Mouse (Mus musculus): ENCODE results near the gene Mafg. TPM values are rescaled to one million over a fixed set of nuclear protein-coding genes. Genes with fewer than 3 reads are reported as not detected.

Gene Mafg
- total RNA-seq, 1 experiment from 2014 or later = 51.8 TPM

DNA sequence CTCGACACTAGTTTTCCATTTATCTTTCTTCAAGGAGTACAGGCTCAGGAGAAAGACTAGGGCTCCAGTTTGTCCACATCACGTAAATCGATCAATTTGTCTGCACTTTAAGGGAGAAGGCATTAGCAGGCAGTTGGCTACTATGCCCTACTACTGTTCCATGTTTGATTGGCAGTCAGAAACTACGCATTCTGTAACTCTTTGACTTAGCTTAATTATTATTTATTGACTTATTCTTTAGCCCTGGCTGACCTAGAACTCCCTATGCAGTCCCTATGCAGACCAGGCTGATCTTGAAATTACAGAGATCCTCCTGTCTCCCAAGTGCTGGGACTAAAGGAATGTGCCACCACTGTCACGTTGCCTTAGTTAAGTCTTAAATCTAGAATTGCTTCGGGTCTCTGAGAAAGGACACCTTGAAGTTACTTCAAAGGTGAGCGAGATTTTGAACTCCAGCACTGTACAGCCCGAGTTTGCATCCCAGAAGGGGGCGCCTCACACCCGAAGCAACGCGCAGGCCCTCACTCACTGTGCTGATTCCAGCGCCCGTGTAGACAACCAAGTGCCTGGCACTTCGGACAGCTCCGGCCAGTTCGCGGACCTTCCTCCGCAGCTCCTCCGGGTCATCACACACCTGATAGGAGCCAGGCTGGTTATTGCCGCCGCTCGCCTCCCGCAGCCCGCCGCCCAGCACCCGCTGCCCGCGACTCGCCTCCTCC is 9.3 kb downstream of the Mafg start:
- peak; percentile 87 for DNase-seq

DNA sequence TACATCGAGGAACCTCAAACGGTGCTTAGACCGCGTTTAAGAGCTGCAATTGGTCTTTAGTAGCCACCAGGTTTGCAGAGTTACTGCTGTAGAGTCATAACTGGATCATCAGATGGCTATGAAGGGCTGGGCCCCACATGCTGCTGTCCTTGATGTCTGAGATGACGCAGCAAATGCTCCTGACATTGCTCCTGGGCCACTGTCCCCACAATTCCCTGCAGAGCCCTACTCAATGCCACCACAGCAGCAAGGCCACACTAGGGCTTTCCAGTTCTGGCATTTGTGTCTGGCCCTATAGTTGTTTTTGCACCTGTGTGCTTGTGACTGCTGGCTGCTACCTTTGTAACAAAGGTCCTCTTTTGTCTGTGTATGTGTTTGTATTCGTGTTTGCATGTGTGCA is 10.6 kb downstream of the Mafg start:
- peak; percentile 66 for DNase-seq

DNA sequence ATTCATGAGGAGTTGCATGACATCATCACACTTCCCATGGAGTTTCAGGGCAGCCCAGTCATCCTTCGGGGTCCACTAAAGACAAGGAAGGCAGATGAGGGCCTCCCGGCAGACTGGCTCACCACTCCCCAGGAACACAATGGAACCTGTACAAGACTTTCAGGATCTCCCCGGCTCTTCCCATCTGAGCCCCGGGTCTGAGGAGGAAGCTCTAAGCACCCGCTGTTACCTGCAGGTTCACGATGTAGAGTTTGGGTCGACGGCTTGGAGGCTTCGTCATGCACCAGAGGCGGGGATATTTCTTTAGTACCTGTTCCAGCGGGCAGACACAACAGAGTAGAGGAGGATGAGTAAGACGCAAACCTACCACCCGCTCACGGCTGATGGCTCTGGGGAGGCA is 13.2 kb downstream of the Mafg start:
- no peak for DNase-seq

DNA sequence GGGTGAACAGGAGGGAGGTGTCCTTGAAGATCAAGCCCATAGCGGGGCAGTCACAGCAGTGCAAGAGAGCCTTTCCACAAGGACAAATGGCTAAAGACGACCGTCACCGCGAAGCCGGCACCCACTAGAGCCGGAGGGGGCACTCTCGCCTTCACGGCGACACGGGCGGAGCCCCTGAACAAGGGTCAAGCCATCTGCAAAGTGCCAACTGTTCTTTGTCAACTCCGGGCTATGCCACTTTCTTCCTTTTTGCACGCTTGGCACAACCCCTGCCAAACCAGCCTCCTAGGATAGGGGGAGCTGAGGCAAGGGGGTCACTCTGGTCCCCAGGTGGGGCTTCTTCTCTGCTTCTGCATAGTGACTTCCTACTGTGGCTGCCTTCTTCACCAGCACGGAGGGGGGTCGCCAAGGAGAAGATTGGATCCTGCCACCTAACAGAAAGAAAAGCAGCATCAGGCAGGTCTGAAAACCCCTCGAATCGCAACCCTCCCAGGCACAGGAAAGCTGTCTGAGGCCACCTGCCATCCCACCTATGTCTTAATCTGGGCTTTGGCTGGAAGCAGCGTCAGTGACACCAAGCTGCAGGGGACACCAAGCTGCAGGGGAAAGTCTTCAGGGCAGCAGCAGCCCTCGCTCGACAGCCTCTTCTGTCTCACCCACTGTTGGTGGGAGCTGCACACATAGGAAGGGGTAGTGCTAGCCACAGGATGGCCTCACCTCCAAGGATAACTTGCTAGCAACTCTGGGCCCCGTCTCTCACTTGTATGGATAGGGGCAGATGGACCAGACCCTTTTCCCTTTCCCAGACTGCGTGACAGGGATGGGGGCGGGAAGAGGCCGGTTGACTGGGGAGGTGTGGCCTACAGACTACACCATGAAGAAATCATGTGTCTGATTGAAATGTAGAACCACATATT is 14.5 kb downstream of the Mafg start:
- DNase-seq = peak; percentile 43

DNA sequence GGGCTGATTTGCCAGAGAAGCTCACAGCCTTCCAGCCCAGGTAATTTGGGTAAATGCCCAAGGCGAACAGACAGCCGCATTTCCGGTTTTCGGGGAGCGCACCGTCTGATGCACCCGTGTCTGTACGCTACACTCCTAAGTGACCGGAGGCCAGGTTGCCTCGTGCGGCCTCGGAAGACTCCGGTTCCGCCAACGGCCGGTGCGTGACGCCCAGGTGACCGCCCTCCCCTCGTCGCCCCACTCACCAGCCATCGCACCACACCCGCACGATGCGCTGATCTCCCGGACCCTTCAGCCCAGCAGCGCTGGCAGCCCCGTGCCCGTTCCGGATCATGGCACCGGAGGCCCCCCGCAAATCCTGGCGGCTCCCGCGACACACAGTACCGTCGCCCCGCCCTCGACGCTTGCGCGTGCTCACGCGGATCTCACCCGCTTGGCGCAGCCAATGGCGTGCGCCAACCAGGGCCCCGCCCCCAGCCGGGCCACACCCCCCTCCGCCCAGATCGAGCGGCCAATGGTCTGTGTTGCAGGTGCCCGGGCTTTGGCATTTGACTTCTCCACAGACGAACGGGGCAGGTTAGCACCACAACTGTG is 15.8 kb downstream of the Mafg start, which contains the start of gene Pcyt2:
Gene Pcyt2 (minus strand): TSS at position 418 of the 594 bp plus-strand sequence.
- DNase-seq = peak; percentile 97

DNA sequence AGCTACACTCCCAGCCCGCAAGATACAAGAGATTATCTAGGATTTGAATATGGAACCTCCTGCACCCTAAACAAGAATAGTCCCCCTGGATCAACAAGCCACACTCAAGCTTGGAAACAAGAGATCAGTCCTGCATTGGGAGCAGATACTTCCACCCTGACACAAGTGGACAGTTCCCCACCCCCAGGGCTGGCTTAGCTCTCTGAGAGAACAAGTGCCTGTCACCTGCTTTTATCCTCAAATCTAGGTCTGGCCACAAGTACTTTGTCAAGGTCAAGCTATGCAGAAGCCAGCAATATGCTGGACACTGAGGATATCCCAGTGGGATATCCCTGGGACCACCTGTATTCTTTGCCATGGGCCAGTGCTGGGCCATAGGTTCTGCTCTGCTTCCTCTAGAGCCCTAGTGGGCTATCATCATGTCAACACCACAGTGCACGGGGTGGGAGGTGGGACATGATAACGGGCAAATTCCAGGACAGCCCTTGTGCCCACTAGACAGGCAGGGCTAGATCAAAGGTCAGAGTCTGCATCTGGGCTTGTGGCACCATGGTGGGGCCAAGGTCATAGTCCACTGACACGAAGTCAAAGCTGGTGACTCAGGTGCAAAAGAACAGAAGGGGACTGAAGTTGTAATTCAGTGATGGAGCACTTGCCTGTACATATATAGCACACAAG is 16.6 kb downstream of the Mafg start:
- DNase-seq = no peak

DNA sequence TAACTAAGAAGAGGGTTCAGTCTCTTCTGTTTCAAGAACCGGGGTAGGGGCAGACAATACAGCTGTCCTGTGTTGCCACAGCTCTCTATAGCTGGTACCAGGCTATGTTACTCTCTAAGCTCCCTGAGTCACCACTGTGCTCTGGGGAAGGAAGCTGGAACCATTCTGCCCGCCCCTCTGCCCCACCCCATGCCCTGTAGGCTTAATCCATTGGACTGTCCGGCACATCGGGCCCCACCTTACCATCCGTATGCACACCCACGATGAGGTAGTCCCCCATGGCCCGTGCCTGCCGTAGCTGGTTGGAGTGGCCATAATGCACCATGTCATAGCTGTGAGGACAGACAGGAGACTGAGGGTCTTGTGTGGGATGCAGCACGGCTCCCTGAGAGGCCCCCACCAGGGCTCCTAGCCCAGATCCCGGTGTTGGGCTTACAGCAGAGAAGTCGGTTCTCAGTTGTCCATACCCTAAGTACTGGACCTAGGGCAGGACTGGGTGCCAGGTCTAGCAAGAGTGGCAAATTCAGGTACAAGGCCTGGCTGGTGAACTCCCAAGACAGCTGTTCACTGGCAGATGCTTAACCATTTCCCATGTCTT is 17.7 kb downstream of the Mafg start:
- no peak for DNase-seq

DNA sequence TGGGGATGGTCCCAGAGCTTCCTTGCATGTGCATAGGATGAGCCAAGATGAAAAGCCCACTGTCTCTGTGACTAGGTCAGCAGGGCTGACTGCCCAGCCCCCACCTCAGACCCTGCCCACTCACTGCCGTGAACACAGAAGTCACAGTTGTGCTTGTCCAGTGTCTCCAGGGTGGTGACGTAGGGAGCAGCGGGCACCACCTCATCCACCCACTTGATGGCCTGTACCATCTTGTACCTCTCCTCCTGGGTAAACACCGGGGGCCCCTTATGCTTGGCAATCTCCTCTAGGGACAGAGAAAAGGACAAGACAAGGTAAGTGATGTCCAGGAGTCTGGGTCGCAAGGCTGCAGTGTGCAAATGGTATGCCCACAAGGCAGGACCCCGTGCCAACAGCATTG is 18.2 kb downstream of the Mafg start:
- DNase-seq = no peak

DNA sequence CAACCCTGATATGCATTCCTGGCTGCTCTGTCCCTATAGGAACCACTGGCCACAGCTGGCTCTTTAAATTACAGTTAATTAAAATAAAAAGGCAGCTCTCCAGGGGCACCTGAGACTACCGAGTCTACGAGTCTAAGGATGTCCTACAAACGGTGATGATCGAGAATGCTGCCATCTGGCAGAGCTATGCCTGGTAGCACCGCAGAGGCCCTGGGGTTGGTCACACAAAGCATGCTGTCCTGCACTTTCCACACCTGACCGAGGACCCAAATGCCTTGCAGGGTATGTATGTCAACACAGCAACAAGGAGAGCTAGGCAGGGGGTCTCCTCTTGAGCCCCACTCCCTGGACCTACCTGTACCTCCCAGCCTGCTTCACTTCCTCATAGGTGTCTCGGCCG is 19.4 kb downstream of the Mafg start:
- no peak for DNase-seq

DNA sequence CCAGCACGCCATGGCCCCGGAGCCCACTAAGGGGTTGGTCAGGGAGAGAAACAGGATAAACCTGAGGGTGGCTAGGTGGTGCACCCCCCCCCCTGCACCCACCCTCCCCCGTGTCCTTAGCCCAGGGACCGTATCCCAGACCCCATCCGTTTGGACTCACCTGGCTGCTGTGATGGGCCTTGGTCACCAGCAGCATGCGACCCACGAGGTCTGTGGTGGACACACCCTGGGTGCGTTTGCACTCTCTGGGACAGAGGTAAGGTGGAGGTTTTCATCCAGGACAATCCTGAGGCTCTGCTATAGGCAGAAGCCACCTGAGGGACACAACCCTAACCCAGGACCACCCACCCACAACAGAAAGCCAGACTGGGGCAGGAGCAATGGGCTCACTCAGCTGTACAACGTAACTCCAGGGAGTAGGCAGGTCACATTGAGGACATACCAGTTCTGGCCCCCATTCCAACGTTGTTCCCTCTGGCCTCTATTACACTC is 19.9 kb downstream of the Mafg start:
- no peak for DNase-seq

DNA sequence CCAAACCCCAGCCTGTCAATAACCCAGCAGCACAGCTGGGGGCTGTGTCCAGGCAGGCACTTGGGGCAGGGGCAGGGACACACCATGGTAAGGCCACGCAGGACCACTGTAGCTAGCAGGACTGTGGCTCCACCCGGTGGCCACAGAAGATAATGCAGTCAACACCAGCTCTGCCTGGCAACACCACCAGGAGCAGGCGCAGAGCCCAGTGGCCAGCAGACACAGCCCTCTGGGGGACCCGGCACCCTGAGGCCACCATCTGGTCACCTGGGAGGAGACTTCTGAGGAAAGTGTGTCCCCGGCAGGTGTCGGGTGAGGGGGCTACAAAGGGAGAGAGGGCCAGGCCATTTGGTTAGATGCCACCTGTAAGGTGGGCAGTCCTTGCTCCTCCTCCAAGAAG is 20.6 kb downstream of the Mafg start:
- peak; percentile 89 for DNase-seq

DNA sequence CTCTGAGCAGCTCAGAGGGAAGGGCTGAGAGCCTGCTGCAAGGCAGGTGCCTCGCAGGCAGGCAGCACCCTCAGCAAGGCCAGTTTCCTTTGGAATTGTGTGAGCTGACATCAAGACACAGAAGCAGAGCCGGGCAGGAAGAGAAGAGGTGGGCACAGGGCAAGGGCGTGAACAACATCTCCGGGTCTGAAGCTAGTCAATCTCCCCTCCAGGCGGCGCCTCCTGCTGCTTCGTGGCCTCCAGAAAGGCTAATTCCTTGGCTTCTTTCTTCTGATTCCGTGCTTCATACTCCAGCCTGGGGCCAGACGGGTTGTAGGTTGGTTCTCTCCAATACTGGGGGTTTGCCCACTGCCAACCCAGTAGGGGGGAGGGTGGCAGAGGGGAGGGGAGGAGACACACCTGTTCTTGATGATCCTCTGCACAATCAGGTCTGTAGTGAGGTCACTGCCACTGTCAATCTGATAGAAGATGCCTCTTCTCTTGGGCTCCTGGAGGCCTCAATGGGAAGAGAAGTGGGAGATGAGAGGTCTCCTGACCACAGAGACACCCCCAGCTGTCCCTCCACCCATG is 22.8 kb downstream of the Mafg start:
- DNase-seq = no peak

DNA sequence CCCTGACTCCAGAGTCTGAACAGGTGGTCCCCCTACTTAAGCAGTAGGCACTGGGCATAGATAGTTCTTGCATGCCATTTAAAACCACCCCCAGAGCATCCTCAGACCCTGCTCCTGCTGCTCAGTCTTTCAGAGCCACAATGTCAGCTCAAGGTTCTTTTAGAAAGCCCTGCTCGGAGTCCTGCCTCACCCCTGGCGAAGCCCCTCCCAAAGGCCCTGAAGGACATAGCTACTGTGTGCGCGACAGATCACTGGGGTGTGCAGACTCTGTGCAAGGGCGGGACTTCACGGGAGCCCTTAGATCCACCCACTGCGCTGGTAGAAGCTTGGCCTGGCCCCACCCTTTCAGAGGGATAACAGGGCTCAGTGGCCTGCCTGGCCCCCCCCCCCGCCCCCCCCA is 24.1 kb downstream of the Mafg start:
- DNase-seq = peak; percentile 74

DNA sequence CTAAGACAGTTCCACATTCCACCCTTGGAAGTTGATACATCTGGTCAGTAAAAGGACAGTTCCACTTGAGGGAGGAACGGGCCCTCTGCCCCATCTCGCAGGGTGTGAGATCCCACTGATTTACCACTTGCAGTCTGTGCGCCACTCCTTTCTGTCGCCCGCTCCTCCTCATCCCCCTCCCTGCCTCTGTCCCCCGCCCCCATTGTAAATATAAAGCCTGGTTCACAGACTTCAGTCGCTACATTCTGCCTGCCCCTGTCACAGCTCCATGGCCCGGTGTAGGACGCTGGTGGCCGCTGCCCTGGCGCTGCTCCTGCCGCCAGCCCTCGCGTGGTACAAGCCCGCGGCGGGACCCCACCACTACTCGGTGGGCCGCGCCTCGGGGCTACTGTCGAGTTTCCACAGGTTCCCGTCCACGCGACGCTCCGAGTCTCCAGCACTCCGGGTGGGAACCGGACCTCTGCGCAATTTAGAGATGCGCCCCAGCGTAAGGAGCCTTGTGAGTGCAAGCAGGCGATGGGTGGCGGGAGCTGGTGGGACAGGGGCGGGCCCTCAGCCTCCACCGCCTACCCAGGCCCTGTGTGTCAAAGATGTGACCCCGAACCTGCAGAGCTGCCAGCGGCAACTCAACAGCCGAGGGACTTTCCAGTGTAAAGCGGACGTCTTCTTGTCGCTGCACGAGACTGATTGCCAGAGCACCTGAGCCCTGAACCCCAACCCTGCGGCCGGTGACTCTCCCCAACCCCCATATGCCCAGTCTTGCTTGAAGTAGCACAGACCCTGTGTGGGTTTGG is 25.0 kb downstream of the Mafg start, which contains the start of gene Npb:
Gene Npb (plus strand): TSS at position 237 of the 794 bp plus-strand sequence.
- peak; percentile 25 for DNase-seq

DNA sequence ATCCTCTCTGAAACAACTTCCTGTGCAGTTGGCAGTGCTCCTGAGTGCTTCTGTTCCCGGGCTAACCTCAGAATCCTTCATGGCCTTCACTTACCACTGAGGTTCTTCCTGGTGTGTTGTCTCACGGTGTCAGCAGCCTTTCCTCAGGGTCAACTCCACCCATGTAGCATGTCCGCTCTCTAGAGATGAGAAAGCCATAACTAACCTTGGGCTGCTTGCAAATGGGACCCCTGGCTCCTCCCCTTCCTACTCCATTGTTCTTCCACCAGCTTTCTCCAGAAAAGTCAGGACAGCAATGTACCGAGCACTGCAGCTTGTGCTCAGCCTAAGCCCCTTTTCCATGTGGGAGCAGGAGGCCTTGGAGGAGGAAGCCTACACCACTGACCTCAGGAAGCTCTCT is 26.6 kb downstream of the Mafg start:
- DNase-seq = peak; percentile 47

DNA sequence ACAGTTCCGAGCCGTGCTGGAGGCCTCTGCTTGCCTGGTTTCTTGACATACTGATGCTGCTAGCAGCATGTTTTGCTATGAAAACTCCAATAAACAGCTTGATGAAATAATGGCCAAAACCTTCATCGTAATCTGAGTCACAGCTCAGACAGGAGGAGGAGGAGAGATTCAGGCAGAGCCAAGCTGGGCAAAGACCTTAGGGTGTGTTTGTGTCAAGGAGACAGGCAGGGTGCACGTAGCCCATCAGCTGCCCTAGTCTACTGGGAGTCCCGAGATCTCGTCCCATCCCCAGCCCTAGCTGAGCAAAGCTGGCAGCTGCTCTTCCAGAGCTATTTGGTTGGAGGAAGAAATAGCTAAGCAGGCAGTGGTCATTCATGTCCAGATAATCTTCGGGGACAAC is 27.7 kb downstream of the Mafg start:
- peak; percentile 52 for DNase-seq

DNA sequence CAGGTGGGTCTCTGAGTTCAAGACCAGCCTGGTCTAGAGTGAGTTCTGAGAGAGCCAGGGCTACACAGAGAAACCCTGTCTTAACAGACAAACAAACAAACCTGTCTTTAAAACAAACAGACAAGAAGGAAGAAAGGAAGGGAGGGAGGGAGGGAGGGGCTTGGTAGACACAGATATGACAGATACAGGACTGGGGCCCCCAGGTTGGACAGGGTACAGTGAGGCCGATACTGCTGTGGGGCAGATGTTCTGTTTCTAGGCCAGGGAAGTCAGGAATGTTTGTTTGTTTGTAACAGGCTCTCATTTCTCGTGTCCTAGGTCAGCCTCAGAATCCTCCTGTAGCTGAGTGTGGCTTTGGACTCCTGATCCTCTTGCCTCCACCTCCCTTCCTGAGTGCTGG is 29.9 kb downstream of the Mafg start:
- DNase-seq = no peak

DNA sequence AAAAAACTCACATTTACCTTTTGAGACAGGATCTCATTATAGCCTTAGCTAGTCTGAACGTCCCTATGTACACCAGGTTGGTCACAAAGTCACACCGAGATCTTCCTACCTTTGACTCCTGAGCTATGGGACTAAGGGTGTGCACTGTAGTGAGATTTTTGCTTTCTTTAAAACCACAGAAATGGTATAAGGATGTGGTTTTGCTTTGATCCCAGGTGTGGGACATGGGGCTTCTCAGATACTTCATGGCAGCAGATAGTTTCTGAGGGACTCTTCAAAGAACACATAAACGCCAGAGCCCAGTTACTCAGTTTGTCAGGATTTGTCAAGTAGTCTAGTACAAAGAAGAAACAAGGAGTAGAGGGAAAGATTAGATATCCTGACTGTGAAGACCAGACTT is 32.7 kb downstream of the Mafg start:
- no peak for DNase-seq

DNA sequence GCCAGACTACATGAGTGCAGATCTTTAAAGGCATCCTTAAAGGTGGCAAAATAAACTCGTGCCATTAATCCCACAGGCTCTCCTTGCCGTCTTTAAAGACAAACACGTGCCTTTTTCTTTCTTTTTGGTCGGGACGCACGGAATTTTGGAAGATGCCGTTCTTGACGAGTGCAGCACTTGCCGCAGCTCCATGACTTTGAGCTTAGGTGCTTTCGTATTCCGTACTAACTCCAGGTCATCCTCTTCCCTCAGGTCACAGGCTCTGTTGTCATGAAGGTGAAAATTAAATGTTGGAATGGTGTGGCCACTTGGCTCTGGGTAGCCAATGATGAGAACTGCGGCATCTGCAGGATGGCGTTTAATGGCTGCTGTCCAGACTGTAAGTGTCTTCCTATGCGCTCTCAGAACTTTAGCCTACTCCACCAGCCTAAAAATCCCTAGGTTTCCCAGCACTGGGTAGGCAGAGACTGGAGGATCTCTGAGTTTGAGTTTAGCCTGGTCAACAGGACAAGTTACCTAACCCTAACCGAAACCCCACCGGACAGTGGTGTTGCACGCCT is 34.3 kb downstream of the Mafg start:
- no peak for DNase-seq

DNA sequence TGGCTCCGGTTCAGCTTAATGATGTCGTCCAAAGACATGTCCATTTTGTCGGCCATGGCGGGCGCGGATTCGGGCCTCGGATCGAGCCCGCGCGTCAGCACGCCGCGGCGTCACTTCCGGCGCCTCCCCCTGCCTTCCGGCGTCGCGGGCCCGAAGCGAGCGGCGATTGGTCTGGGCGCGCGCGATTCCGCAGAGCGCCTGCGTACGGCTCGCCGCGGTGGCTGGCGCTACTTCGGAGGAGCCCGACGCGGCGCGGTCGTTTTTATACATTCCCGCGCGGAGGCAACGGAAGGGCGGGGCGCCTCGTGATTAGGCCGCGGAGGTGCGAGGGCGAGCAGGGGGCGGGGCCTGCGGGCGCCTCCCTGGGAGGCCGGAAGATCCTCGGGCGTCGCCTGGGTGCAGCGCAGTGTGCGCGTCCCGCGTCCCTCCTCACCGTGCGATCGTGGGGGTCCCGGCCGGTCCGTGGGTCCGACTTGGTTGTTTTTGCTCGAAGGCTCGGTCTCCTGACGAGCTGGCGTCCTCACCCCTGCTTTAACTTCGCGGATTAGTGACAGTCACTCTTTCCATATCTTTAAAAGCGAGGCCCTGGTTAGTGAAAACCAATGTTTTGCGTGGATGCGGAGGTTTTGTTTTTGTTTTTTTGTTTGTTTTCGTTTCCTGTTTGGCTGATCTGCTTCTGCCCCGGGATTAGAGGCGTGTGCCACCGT is 35.0 kb downstream of the Mafg start, which contains the start of the genes Alyref and Anapc11:
Gene Alyref (minus strand): TSS at position 83 of the 707 bp plus-strand sequence.
Gene Anapc11 (plus strand): TSS at position 139 of the 707 bp plus-strand sequence.
- peak; percentile 97 for DNase-seq
